In genomic region chr3:89823594-89823993, GRCm38 (mm10) we compare ENCODE assay signal across 30 mouse cellular contexts. TPM values are rescaled to one million over a fixed set of nuclear protein-coding genes. Genes with fewer than 3 reads are reported as not detected.
DNase-seq lines count a peak whose midpoint lies in the region; ATAC-seq and TF ChIP-seq lines count a peak whose summit lies in the region.
"Had no signal": no experiment of that assay in that cellular context is flagged by ENCODE, and none has a peak within 500 bp of the region (broad histone marks: within the 10 kb centered on the region; RNA-seq: fewer than 3 reads in every experiment).

No protein-coding gene starts in this region.

- no peaks in the 10 kb centered on the region for H3K9me3 ChIP-seq in lung, postnatal 0 days (ENCODE audit: low read length)
- H3K9me3 ChIP-seq in intestine, embryonic 16.5 days (ENCODE audit: control insufficient read depth, low read length): no peaks in the 10 kb centered on the region
- H3K9me3 ChIP-seq: embryonic facial prominence, embryonic 13.5 days; forebrain, embryonic 10.5 days; forebrain, embryonic 15.5 days; liver, embryonic 12.5 days; stomach, embryonic 15.5 days had no signal

- H3K4me3 ChIP-seq in lung, postnatal 0 days (ENCODE audit: low read depth, low read length): no peak overlapping the region
- no peak overlapping the region for H3K4me3 ChIP-seq in intestine, embryonic 16.5 days (ENCODE audit: low read length)
- H3K4me3 ChIP-seq: embryonic facial prominence, embryonic 13.5 days; forebrain, embryonic 10.5 days; forebrain, embryonic 15.5 days; layer of hippocampus, adult 2 months; liver, embryonic 12.5 days; stomach, embryonic 15.5 days had no signal

- 30% methylated on average over 2 of the region's 2 CpGs for WGBS in lung, postnatal 0 days
- 58% methylated on average over 2 of the region's 2 CpGs for WGBS in intestine, embryonic 16.5 days

- ATAC-seq in lung, postnatal 0 days: no peak
- peak; percentile 42 for ATAC-seq in CD4-positive, CD25-positive, alpha-beta regulatory T cell, adult 4 months
- ATAC-seq in intestine, embryonic 16.5 days: no peak
- ATAC-seq: forebrain, embryonic 15.5 days; hindbrain, embryonic 16.5 days; intestine, postnatal 0 days; liver, embryonic 12.5 days; liver, postnatal 0 days had no signal

- no peaks in the 10 kb centered on the region for H3K27me3 ChIP-seq in lung, postnatal 0 days (replicated peaks; ENCODE audit: insufficient read depth, low read length)
- H3K27me3 ChIP-seq in intestine, embryonic 16.5 days (replicated peaks; ENCODE audit: control insufficient read depth, insufficient read depth, low read length): no peaks in the 10 kb centered on the region; the same call in none of the 2 replicates

- no peak overlapping the region for H3K4me2 ChIP-seq in lung, postnatal 0 days (replicated peaks; ENCODE audit: low read depth, low read length)
- no peak overlapping the region for H3K4me2 ChIP-seq in intestine, embryonic 16.5 days (ENCODE audit: low read depth, low read length)
- H3K4me2 ChIP-seq: embryonic facial prominence, embryonic 13.5 days; forebrain, embryonic 15.5 days; liver, embryonic 12.5 days; stomach, embryonic 15.5 days had no signal

- peak; percentile 24; the same call in 1 of the 2 replicates for TF ChIP-seq EP300 in lung, postnatal 0 days (IDR thresholded peaks at IDR 0.05)

- TF ChIP-seq CTCF in lung, postnatal 0 days (IDR thresholded peaks at IDR 0.05): no peak

- no peak overlapping the region for H3K27ac ChIP-seq in lung, postnatal 0 days (ENCODE audit: low read length)
- H3K27ac ChIP-seq in intestine, embryonic 16.5 days (ENCODE audit: low read length): no peak overlapping the region
- H3K27ac ChIP-seq: embryonic facial prominence, embryonic 13.5 days; forebrain, embryonic 10.5 days; forebrain, embryonic 15.5 days; layer of hippocampus, adult 2 months; liver, embryonic 12.5 days; macrophage; stomach, embryonic 15.5 days had no signal

- H3K4me1 ChIP-seq in lung, postnatal 0 days (ENCODE audit: insufficient read depth, low read depth, low read length): no peaks in the 10 kb centered on the region
- H3K4me1 ChIP-seq in intestine, embryonic 16.5 days (ENCODE audit: control insufficient read depth, insufficient read depth, low read length): no peaks in the 10 kb centered on the region
- H3K4me1 ChIP-seq: embryonic facial prominence, embryonic 13.5 days; forebrain, embryonic 10.5 days; forebrain, embryonic 15.5 days; stomach, embryonic 15.5 days had no signal

- H3K9ac ChIP-seq in lung, postnatal 0 days (replicated peaks; ENCODE audit: low read depth): no peak overlapping the region
- no peak overlapping the region for H3K9ac ChIP-seq in intestine, embryonic 16.5 days (ENCODE audit: low read depth, low read length)
- H3K9ac ChIP-seq: embryonic facial prominence, embryonic 13.5 days; forebrain, embryonic 15.5 days; liver, embryonic 12.5 days; liver, postnatal 0 days; stomach, embryonic 15.5 days had no signal

- peak; percentile 30 for DNase-seq in lung, postnatal 0 days (ENCODE audit: low spot score)
- no peak for DNase-seq in lung, postnatal 10 days
- peak; percentile 76 for DNase-seq in adipocyte (ENCODE audit: low spot score)
- DNase-seq in left cerebral cortex, adult 8-10 months (ENCODE audit: low spot score in 2 of 2): no peak
- no peak for DNase-seq in kidney, postnatal 36 days
- DNase-seq: adrenal gland, postnatal 10 days; B cell, adult 2 months; cerebellum, adult 9-11 months; gastrocnemius, postnatal 36 days; heart, postnatal 14 days; kidney, postnatal 25 days; left cerebral cortex, postnatal 4 days; liver, postnatal 0 days; midbrain, embryonic 14.5 days; retina, postnatal 1 day; right cerebral cortex, postnatal 25 days; thymus, postnatal 25 days had no signal

- H3K36me3 ChIP-seq in lung, postnatal 0 days (ENCODE audit: insufficient read depth, low read length): no peaks in the 10 kb centered on the region
- H3K36me3 ChIP-seq in intestine, embryonic 16.5 days (ENCODE audit: control insufficient read depth, insufficient read depth, low read length): no peaks in the 10 kb centered on the region
- H3K36me3 ChIP-seq: embryonic facial prominence, embryonic 13.5 days; forebrain, embryonic 10.5 days; forebrain, embryonic 15.5 days; liver, embryonic 12.5 days; stomach, embryonic 15.5 days had no signal

RNA-seq across cellular contexts. Expression of gene She, which starts 7.6 kb away (rescaled TPM):
- polyA plus RNA-seq in lung, postnatal 0 days (2015; fragmentation: Nextera tagmentation; extraction: Ambion mirVana): 11.2 and 12.1 TPM in 2 replicates
- 10 to 100 TPM in 1 of 2 experiments, 1 to 10 TPM in 1; 8.9 to 12.5 TPM for polyA plus RNA-seq in CD4-positive, CD25-positive, alpha-beta regulatory T cell, adult 4 months (2017; shearing (Covaris generic))
- total RNA-seq in left cerebral cortex, adult 8-10 months (2022): 1 to 10 TPM; 2.7 to 3.7 (median 3.4) TPM
- 2.3 and 2.6 TPM in 2 replicates for polyA plus RNA-seq in intestine, embryonic 16.5 days (2015; fragmentation: Nextera tagmentation; extraction: Ambion mirVana)
- total RNA-seq: megakaryocyte-erythroid progenitor cell, adult 5-6 weeks; monocyte, adult 5-6 weeks had no signal
- polyA plus RNA-seq: macrophage had no signal

RNA-seq across cellular contexts. Expression of gene Ube2q1, which starts 50.2 kb away (rescaled TPM):
- 12.4 and 13.4 TPM in 2 replicates for polyA plus RNA-seq in lung, postnatal 0 days (2015; fragmentation: Nextera tagmentation; extraction: Ambion mirVana)
- 10 to 100 TPM; 11.2 to 18.6 TPM for polyA plus RNA-seq in CD4-positive, CD25-positive, alpha-beta regulatory T cell, adult 4 months (2017; shearing (Covaris generic))
- 10 to 100 TPM; 78.4 to 83.7 (median 83.2) TPM for total RNA-seq in left cerebral cortex, adult 8-10 months (2022)
- polyA plus RNA-seq in intestine, embryonic 16.5 days (2015; fragmentation: Nextera tagmentation; extraction: Ambion mirVana): 8.2 and 11.5 TPM in 2 replicates

RNA-seq across cellular contexts. Expression of gene Chrnb2, which starts 59.2 kb away (rescaled TPM):
- 0.17 and 0.27 TPM in 2 replicates for polyA plus RNA-seq in lung, postnatal 0 days (2015; fragmentation: Nextera tagmentation; extraction: Ambion mirVana)
- 1 to 10 TPM; 1.5 to 2.7 TPM for polyA plus RNA-seq in CD4-positive, CD25-positive, alpha-beta regulatory T cell, adult 4 months (2017; shearing (Covaris generic))
- 10 to 100 TPM; 28.9 to 31.9 (median 30.8) TPM for total RNA-seq in left cerebral cortex, adult 8-10 months (2022)
- polyA plus RNA-seq in intestine, embryonic 16.5 days (2015; fragmentation: Nextera tagmentation; extraction: Ambion mirVana): 1.5 and 1.7 TPM in 2 replicates

Comparison
In these comparisons a context has a peak if more than half of its experiments do, and no peak if none do; other contexts are left out.
1. DNase-seq: peak in lung, postnatal 0 days (single experiment) and adipocyte (single experiment); none in lung, postnatal 10 days (single experiment), left cerebral cortex, adult 8-10 months (0 of 2) and kidney, postnatal 36 days (0 of 2).